15 mouse cellular contexts compared by ENCODE assay signal in the genomic region with DNA sequence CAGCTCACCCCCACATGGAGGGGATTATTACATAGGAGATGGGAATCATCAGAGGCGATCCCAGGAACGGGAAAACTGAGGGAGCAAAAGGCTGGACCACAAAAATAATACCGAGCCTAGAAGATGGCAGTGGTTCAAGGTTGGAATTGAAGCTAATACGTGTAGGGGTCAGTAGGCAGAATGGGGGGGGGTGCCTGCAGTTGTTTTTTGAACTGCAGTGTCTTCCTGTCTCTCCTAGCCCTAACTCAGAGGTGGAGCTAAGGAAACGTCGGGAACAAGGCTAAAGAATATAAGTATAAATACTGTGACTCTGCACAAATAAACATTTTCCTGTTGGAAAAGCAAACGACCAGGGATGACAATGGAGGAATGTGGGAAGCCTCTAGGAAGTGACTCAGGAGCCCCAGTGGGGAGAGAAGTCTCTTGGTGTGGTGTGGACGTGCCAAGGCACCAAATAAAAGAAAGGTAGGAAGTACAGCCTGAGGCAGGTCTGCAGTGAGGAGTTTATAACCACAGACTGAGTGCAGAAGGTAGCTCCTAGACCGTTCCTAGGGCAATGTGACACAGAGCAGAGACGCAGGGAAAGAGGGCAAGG. TPM values are rescaled to one million over a fixed set of nuclear protein-coding genes. Genes with fewer than 3 reads are reported as not detected.
A peak's percentile ranks its signal among the peaks of the same experiment; 100 is the strongest.
DNase-seq lines count a peak whose midpoint lies in the region; ATAC-seq and TF ChIP-seq lines count a peak whose summit lies in the region.
"Had no signal": no experiment of that assay in that cellular context is flagged by ENCODE, and none has a peak within 500 bp of the region (broad histone marks: within the 10 kb centered on the region; RNA-seq: fewer than 3 reads in every experiment).

No protein-coding gene starts in this region.

- no peak for DNase-seq in heart, adult 2 months
- no peak for DNase-seq in heart, adult 9 months (ENCODE audit: low spot score in 2 of 2)
- DNase-seq in kidney, postnatal 4 days = no peak
- DNase-seq in kidney, postnatal 0 days (ENCODE audit: low spot score) = no peak
- peak; percentile 39 for DNase-seq in lung, postnatal 10 days
- DNase-seq in urinary bladder, adult 18-20 months (ENCODE audit: low spot score in 2 of 2) = no peak
- DNase-seq: adrenal gland, adult 2 months; cerebellum, adult 9-10 months; layer of hippocampus, adult 9-11 months had no signal

- no peaks in the 10 kb centered on the region for H3K27me3 ChIP-seq in heart, adult 2 months (ENCODE audit: control insufficient read depth, insufficient read depth, low read length)
- H3K27me3 ChIP-seq in kidney, embryonic 15.5 days = no peaks in the 10 kb centered on the region
- no peaks in the 10 kb centered on the region for H3K27me3 ChIP-seq in kidney, postnatal 0 days (ENCODE audit: insufficient read depth, low read length)
- no peaks in the 10 kb centered on the region for H3K27me3 ChIP-seq in forebrain, embryonic 12.5 days

- no peaks in the 10 kb centered on the region for H3K9me3 ChIP-seq in kidney, embryonic 15.5 days (replicated peaks)
- H3K9me3 ChIP-seq in kidney, postnatal 0 days (replicated peaks; ENCODE audit: low read length) = no peaks in the 10 kb centered on the region
- no peaks in the 10 kb centered on the region for H3K9me3 ChIP-seq in forebrain, embryonic 12.5 days

- WGBS in heart, adult 2 months = 29% methylated on average over 10 of the region's 10 CpGs
- WGBS in kidney, embryonic 15.5 days = 44% methylated on average over 10 of the region's 10 CpGs
- WGBS in kidney, postnatal 0 days = 36% methylated on average over 10 of the region's 10 CpGs
- 80% methylated on average over 10 of the region's 10 CpGs for whole genome bisulfite sequencing in forebrain, embryonic 12.5 days

- TF ChIP-seq CTCF in heart, adult 2 months (IDR thresholded peaks at IDR 0.05) = no peak
- TF ChIP-seq CTCF in kidney, postnatal 0 days (IDR thresholded peaks at IDR 0.05; ENCODE audit: low read depth) = no peak

- no peak overlapping the region for H3K4me2 ChIP-seq in kidney, embryonic 15.5 days
- no peak overlapping the region for H3K4me2 ChIP-seq in kidney, postnatal 0 days (ENCODE audit: low read length)
- H3K4me2 ChIP-seq in forebrain, embryonic 12.5 days = no peak overlapping the region
- H3K4me2 ChIP-seq: liver, embryonic 11.5 days had no signal

- H3K36me3 ChIP-seq in heart, adult 2 months (ENCODE audit: control insufficient read depth, insufficient read depth, low read length) = no peaks in the 10 kb centered on the region
- H3K36me3 ChIP-seq in kidney, embryonic 15.5 days = no peaks in the 10 kb centered on the region
- no peaks in the 10 kb centered on the region for H3K36me3 ChIP-seq in kidney, postnatal 0 days (ENCODE audit: insufficient read depth, low read length)
- no peaks in the 10 kb centered on the region for H3K36me3 ChIP-seq in forebrain, embryonic 12.5 days (replicated peaks)

- intact Hi-C loops in heart, adult 2 months (cut with DNase I) = no loop called here

- no peak overlapping the region for H3K4me3 ChIP-seq in heart, adult 2 months
- H3K4me3 ChIP-seq in kidney, embryonic 15.5 days (replicated peaks) = no peak overlapping the region
- H3K4me3 ChIP-seq in kidney, postnatal 0 days (replicated peaks; ENCODE audit: low read depth, low read length) = no peak overlapping the region
- H3K4me3 ChIP-seq in forebrain, embryonic 12.5 days (replicated peaks) = no peak overlapping the region
- H3K4me3 ChIP-seq: erythroblast, embryonic 14.5 days; megakaryocyte, embryonic 14.5 days had no signal

- peaks cover 4% of the 10 kb centered on the region for H3K4me1 ChIP-seq in heart, adult 2 months (ENCODE audit: control insufficient read depth, insufficient read depth, low read length)
- H3K4me1 ChIP-seq in kidney, embryonic 15.5 days = peaks cover 40% of the 10 kb centered on the region
- H3K4me1 ChIP-seq in kidney, postnatal 0 days (replicated peaks; ENCODE audit: insufficient read depth, low read length) = peaks cover 28% of the 10 kb centered on the region
- H3K4me1 ChIP-seq in forebrain, embryonic 12.5 days = no peaks in the 10 kb centered on the region

- TF ChIP-seq EP300 in heart, adult 2 months (IDR thresholded peaks at IDR 0.05; ENCODE audit: insufficient read depth, low read depth, low read length) = no peak

- no peaks in the 10 kb centered on the region for H3K79me2 ChIP-seq in heart, adult 2 months (replicated peaks; ENCODE audit: control insufficient read depth, insufficient read depth, low read length)

- ATAC-seq in kidney, embryonic 15.5 days (replicated peaks; ENCODE audit: low FRiP score) = no peak
- ATAC-seq in kidney, postnatal 0 days (replicated peaks; ENCODE audit: low FRiP score, low read depth) = no peak
- ATAC-seq in forebrain, embryonic 12.5 days (ENCODE audit: low FRiP score) = no peak
- ATAC-seq: hindbrain, postnatal 0 days had no signal

- no peak for TF ChIP-seq POLR2A in heart, adult 2 months (IDR thresholded peaks at IDR 0.05; ENCODE audit: insufficient read depth, low read depth, low read length)

- peak overlapping the region; percentile 21 for H3K27ac ChIP-seq in heart, adult 2 months
- peak overlapping the region; percentile 79 for H3K27ac ChIP-seq in kidney, embryonic 15.5 days
- peak overlapping the region; percentile 58 for H3K27ac ChIP-seq in kidney, postnatal 0 days
- H3K27ac ChIP-seq in forebrain, embryonic 12.5 days = no peak overlapping the region
- H3K27ac ChIP-seq: hindbrain, postnatal 0 days had no signal

- H3K9ac ChIP-seq in heart, adult 2 months (ENCODE audit: low read depth, low read length) = no peak overlapping the region
- no peak overlapping the region for H3K9ac ChIP-seq in kidney, embryonic 15.5 days
- H3K9ac ChIP-seq in kidney, postnatal 0 days (ENCODE audit: low read depth, low read length) = no peak overlapping the region
- no peak overlapping the region for H3K9ac ChIP-seq in forebrain, embryonic 12.5 days

RNA-seq across cellular contexts. Expression of gene Tmem252, which starts 1.3 kb away (rescaled TPM):
- under 1 TPM; 0.08 to 0.11 TPM for total RNA-seq in heart, adult 2 months (2021)
- polyA plus RNA-seq in heart, adult 2 months (2012; rRNA removed) = 0.10 and 0.15 TPM in 2 replicates
- 5.8 and 5.9 TPM in 2 replicates for polyA plus RNA-seq in kidney, embryonic 15.5 days (2015; fragmentation: Nextera tagmentation; extraction: Ambion mirVana)
- 17.5 and 21.5 TPM in 2 replicates for polyA plus RNA-seq in kidney, postnatal 0 days (2015; fragmentation: Nextera tagmentation; extraction: Ambion mirVana)
- polyA plus RNA-seq in forebrain, embryonic 12.5 days (2016; fragmentation: Nextera tagmentation; extraction: Ambion mirVana) = 0.72 and 0.77 TPM in 2 replicates
- polyA plus RNA-seq: erythroblast, embryonic 14.5 days had no signal
